Mouse (Mus musculus): Measurements from ENCODE around the gene Hoxb7. TPM values are rescaled to one million over a fixed set of nuclear protein-coding genes. Genes with fewer than 3 reads are reported as not detected.

Gene Hoxb7
- polyA plus RNA-seq, 1 experiment from 2014 or later: 3.3 TPM

- no peak within 1 kb of the TSS; the same call in 1 of the 2 replicates for H3K27ac ChIP-seq
- WGBS: 6% methylated on average over 22 of the region's 22 CpGs
- H3K27me3 ChIP-seq: peaks cover 98% of the 10 kb centered on the region
- peak within 1 kb of the TSS; percentile 28 for H3K4me3 ChIP-seq
- H3K36me3 ChIP-seq: no peaks in the 10 kb centered on the region
- H3K4me2 ChIP-seq: peak within 1 kb of the TSS; percentile 4; the same call in 1 of the 2 replicates
- ATAC-seq (ENCODE audit: insufficient number of reproducible peaks, low FRiP score, low TSS enrichment, low read depth): no peak
- H3K9ac ChIP-seq: no peak within 1 kb of the TSS
- H3K9me3 ChIP-seq: no peaks in the 10 kb centered on the region
- peaks cover 16% of the 10 kb centered on the region for H3K4me1 ChIP-seq
Observed at GRCm38 (mm10) chr11:96291681-96292564, 5.5 kb downstream of the Hoxb7 start, which contains the start of gene Hoxb6. Hoxb6 (plus strand) TSS chr11:96292476.

GRCm38 (mm10) chr11:96292565-96293301, 6.3 kb downstream of the Hoxb7 start:
- WGBS: 2% methylated on average over 12 of the region's 12 CpGs
- Histone ChIP-seq H3K27me3 (peaks cover 98% of the 10 kb centered on the region), H3K4me3 (peak overlapping the region; percentile 28), H3K9me3 (no peaks in the 10 kb centered on the region), H3K4me1 (peaks cover 14% of the 10 kb centered on the region; the same call in 1 of the 2 replicates), H3K4me2 (no peak overlapping the region), H3K9ac (no peak overlapping the region), H3K27ac (no peak overlapping the region), H3K36me3 (no peaks in the 10 kb centered on the region)
- ATAC-seq (ENCODE audit: insufficient number of reproducible peaks, low FRiP score, low TSS enrichment, low read depth): no peak

- no peaks in the 10 kb centered on the region for H3K36me3 ChIP-seq
- H3K4me2 ChIP-seq: no peak overlapping the region
Observed at GRCm38 (mm10) chr11:96293302-96293921, 7.0 kb downstream of the Hoxb7 start.

GRCm38 (mm10) chr11:96294245-96295091, 8.0 kb downstream of the Hoxb7 start:
- H3K4me3 ChIP-seq: peak overlapping the region; percentile 18
- peaks cover 21% of the 10 kb centered on the region for H3K4me1 ChIP-seq
- H3K36me3 ChIP-seq: no peaks in the 10 kb centered on the region
- H3K27me3 ChIP-seq: peaks cover 99% of the 10 kb centered on the region
- ATAC-seq (ENCODE audit: insufficient number of reproducible peaks, low FRiP score, low TSS enrichment, low read depth): no peak
- peak overlapping the region; percentile 31 for H3K4me2 ChIP-seq
- H3K9ac ChIP-seq: no peak overlapping the region
- no peaks in the 10 kb centered on the region for H3K9me3 ChIP-seq
- H3K27ac ChIP-seq: no peak overlapping the region
- under 1% methylated on average over 32 of the region's 32 CpGs for WGBS

More at GRCm38 (mm10) chr11:96293302-96293921, 7.0 kb downstream of the Hoxb7 start:
- Histone ChIP-seq H3K9ac (no peak overlapping the region), H3K4me3 (peak overlapping the region; percentile 28), H3K27ac (no peak overlapping the region), H3K4me1 (peaks cover 14% of the 10 kb centered on the region; the same call in 1 of the 2 replicates), H3K27me3 (peaks cover 98% of the 10 kb centered on the region), H3K9me3 (no peaks in the 10 kb centered on the region)
- no peak for ATAC-seq (ENCODE audit: insufficient number of reproducible peaks, low FRiP score, low TSS enrichment, low read depth)
- 4% methylated on average over 22 of the region's 22 CpGs for WGBS

GRCm38 (mm10) chr11:96295092-96295835, 8.8 kb downstream of the Hoxb7 start:
- Histone ChIP-seq H3K4me1 (peaks cover 21% of the 10 kb centered on the region), H3K4me2 (peak overlapping the region; percentile 31; the same call in 1 of the 2 replicates), H3K4me3 (peak overlapping the region; percentile 18; the same call in 1 of the 2 replicates), H3K9ac (no peak overlapping the region), H3K36me3 (no peaks in the 10 kb centered on the region), H3K27ac (no peak overlapping the region), H3K27me3 (peaks cover 99% of the 10 kb centered on the region), H3K9me3 (no peaks in the 10 kb centered on the region)
- no peak for ATAC-seq (ENCODE audit: insufficient number of reproducible peaks, low FRiP score, low TSS enrichment, low read depth)
- WGBS: 1% methylated on average over 30 of the region's 30 CpGs

- no peak overlapping the region for H3K27ac ChIP-seq
- peaks cover 21% of the 10 kb centered on the region for H3K4me1 ChIP-seq
- 11% methylated on average over 2 of the region's 2 CpGs for WGBS
Observed at GRCm38 (mm10) chr11:96296997-96297396, 10.6 kb downstream of the Hoxb7 start.

GRCm38 (mm10) chr11:96297428-96297827, 11.0 kb downstream of the Hoxb7 start:
- no peak overlapping the region for H3K27ac ChIP-seq
- H3K36me3 ChIP-seq: no peaks in the 10 kb centered on the region
- no peak overlapping the region for H3K9ac ChIP-seq
- no peak overlapping the region for H3K4me3 ChIP-seq
- no peaks in the 10 kb centered on the region for H3K9me3 ChIP-seq
- no peak for ATAC-seq (ENCODE audit: insufficient number of reproducible peaks, low FRiP score, low TSS enrichment, low read depth)
- H3K27me3 ChIP-seq: peaks cover 100% of the 10 kb centered on the region
- WGBS: 20% methylated on average over 3 of the region's 3 CpGs
- H3K4me2 ChIP-seq: no peak overlapping the region
- peaks cover 21% of the 10 kb centered on the region for H3K4me1 ChIP-seq

More at GRCm38 (mm10) chr11:96296997-96297396, 10.6 kb downstream of the Hoxb7 start:
- ATAC-seq (ENCODE audit: insufficient number of reproducible peaks, low FRiP score, low TSS enrichment, low read depth): no peak
- Histone ChIP-seq H3K9ac (no peak overlapping the region), H3K9me3 (no peaks in the 10 kb centered on the region), H3K27me3 (peaks cover 100% of the 10 kb centered on the region), H3K36me3 (no peaks in the 10 kb centered on the region), H3K4me2 (no peak overlapping the region), H3K4me3 (no peak overlapping the region)

GRCm38 (mm10) chr11:96297968-96298635, 11.7 kb downstream of the Hoxb7 start:
- no peak overlapping the region for H3K27ac ChIP-seq
- no peaks in the 10 kb centered on the region for H3K36me3 ChIP-seq
- 10% methylated on average over 11 of the region's 11 CpGs for WGBS
- no peak overlapping the region for H3K9ac ChIP-seq
- no peak for ATAC-seq (ENCODE audit: insufficient number of reproducible peaks, low FRiP score, low TSS enrichment, low read depth)
- no peak overlapping the region for H3K4me2 ChIP-seq
- no peaks in the 10 kb centered on the region for H3K9me3 ChIP-seq
- no peak overlapping the region for H3K4me3 ChIP-seq
- H3K4me1 ChIP-seq: peaks cover 24% of the 10 kb centered on the region
- peaks cover 100% of the 10 kb centered on the region for H3K27me3 ChIP-seq

GRCm38 (mm10) chr11:96298895-96299667, 12.7 kb downstream of the Hoxb7 start:
- no peak overlapping the region for H3K27ac ChIP-seq
- peaks cover 100% of the 10 kb centered on the region for H3K27me3 ChIP-seq
- H3K36me3 ChIP-seq: no peaks in the 10 kb centered on the region
- H3K9me3 ChIP-seq: no peaks in the 10 kb centered on the region
- no peak overlapping the region for H3K9ac ChIP-seq
- ATAC-seq (ENCODE audit: insufficient number of reproducible peaks, low FRiP score, low TSS enrichment, low read depth): no peak
- under 1% methylated on average over 66 of the region's 66 CpGs for WGBS
- H3K4me1 ChIP-seq: peaks cover 32% of the 10 kb centered on the region
- H3K4me3 ChIP-seq: peak overlapping the region; percentile 30
- peak overlapping the region; percentile 39 for H3K4me2 ChIP-seq

Measured in limb, embryonic 15.5 days (tissue).